Mouse (Mus musculus) right cerebral cortex, postnatal 25 days (tissue): ENCODE measurements around the gene Dst.
A peak's percentile ranks its signal among the peaks of the same experiment; 100 is the strongest.

Source experiments
- DNase-seq: peaks from one replicate; pipeline ENCODE4 v3.0.0; 2022

Dst gene

GRCm38 (mm10) chr1:33932196-33932595 is 24.2 kb downstream of the Dst start:
- no peak for DNase-seq

- no peak for DNase-seq
Observed at GRCm38 (mm10) chr1:33932845-33933499, 24.9 kb downstream of the Dst start.

- DNase-seq = no peak
Observed at GRCm38 (mm10) chr1:33935946-33936345, 27.9 kb downstream of the Dst start.

- DNase-seq = no peak
Observed at GRCm38 (mm10) chr1:33939828-33940227, 31.8 kb downstream of the Dst start.

- no peak for DNase-seq
Observed at GRCm38 (mm10) chr1:33940364-33940928, 32.4 kb downstream of the Dst start.

GRCm38 (mm10) chr1:33942638-33943037 is 34.6 kb downstream of the Dst start:
- DNase-seq = no peak

GRCm38 (mm10) chr1:33943943-33944342 is 35.9 kb downstream of the Dst start:
- DNase-seq = no peak

- DNase-seq = no peak
Observed at GRCm38 (mm10) chr1:33944977-33945750, 37.1 kb downstream of the Dst start.

- no peak for DNase-seq
Observed at GRCm38 (mm10) chr1:33945756-33946155, 37.7 kb downstream of the Dst start.

- DNase-seq = peak; percentile 75
Observed at GRCm38 (mm10) chr1:33946601-33947395, 38.8 kb downstream of the Dst start.

GRCm38 (mm10) chr1:33947838-33948237 is 39.8 kb downstream of the Dst start:
- DNase-seq = no peak

- DNase-seq = no peak
Observed at GRCm38 (mm10) chr1:33948511-33948910, 40.5 kb downstream of the Dst start.

- no peak for DNase-seq
Observed at GRCm38 (mm10) chr1:33955626-33956025, 47.6 kb downstream of the Dst start.

GRCm38 (mm10) chr1:33960439-33960838 is 52.4 kb downstream of the Dst start:
- DNase-seq = no peak

GRCm38 (mm10) chr1:33964643-33965042 is 56.6 kb downstream of the Dst start:
- DNase-seq = no peak

- DNase-seq = no peak
Observed at GRCm38 (mm10) chr1:33965824-33966223, 57.8 kb downstream of the Dst start.

- DNase-seq = no peak
Observed at GRCm38 (mm10) chr1:33966328-33966727, 58.3 kb downstream of the Dst start.

GRCm38 (mm10) chr1:33967206-33967605 is 59.2 kb downstream of the Dst start:
- no peak for DNase-seq

- DNase-seq = no peak
Observed at GRCm38 (mm10) chr1:33969910-33970309, 61.9 kb downstream of the Dst start.

GRCm38 (mm10) chr1:33974401-33974800 is 66.4 kb downstream of the Dst start:
- no peak for DNase-seq

- no peak for DNase-seq
Observed at GRCm38 (mm10) chr1:33975333-33975732, 67.3 kb downstream of the Dst start.

- DNase-seq = no peak
Observed at GRCm38 (mm10) chr1:33977832-33978231, 69.8 kb downstream of the Dst start.

GRCm38 (mm10) chr1:33980420-33980819 is 72.4 kb downstream of the Dst start:
- peak; percentile 25 for DNase-seq
